Mouse (Mus musculus): ENCODE measurements around the gene P2ry12. TPM values are rescaled to one million over a fixed set of nuclear protein-coding genes. Genes with fewer than 3 reads are reported as not detected.

P2ry12 gene
- 1.8 and 1.9 TPM in 2 replicates for polyA plus RNA-seq (2015; fragmentation: Nextera tagmentation; extraction: Ambion mirVana)

- Histone ChIP-seq H3K9me3 (no peaks in the 10 kb centered on the region), H3K27ac (no peak within 1 kb of the TSS), H3K27me3 (no peaks in the 10 kb centered on the region), H3K9ac (no peak within 1 kb of the TSS), H3K36me3 (no peaks in the 10 kb centered on the region), H3K4me1 (peaks cover 14% of the 10 kb centered on the region), H3K4me3 (no peak within 1 kb of the TSS), H3K4me2 (replicated peaks) (no peak within 1 kb of the TSS)
- no peak for ATAC-seq (ENCODE audit: low FRiP score, low read depth)
- 71% methylated on average over 7 of the region's 7 CpGs for WGBS
Observed at GRCm38 (mm10) chr3:59262704-59263103, at the start of gene P2ry12. Gene P2ry12, minus strand, starts transcription at chr3:59262871.

GRCm38 (mm10) chr3:59305518-59305917 is 42.8 kb upstream of the P2ry12 start:
- WGBS, result 95% methylated on average over 2 of the region's 2 CpGs
- no peak overlapping the region for H3K9ac ChIP-seq
- H3K27me3 ChIP-seq, result no peaks in the 10 kb centered on the region
- no peaks in the 10 kb centered on the region for H3K36me3 ChIP-seq
- no peak overlapping the region for H3K4me2 ChIP-seq (replicated peaks)
- no peaks in the 10 kb centered on the region for H3K4me1 ChIP-seq
- H3K27ac ChIP-seq, result no peak overlapping the region
- H3K4me3 ChIP-seq, result no peak overlapping the region
- no peak for ATAC-seq (ENCODE audit: low FRiP score, low read depth)
- H3K9me3 ChIP-seq, result no peaks in the 10 kb centered on the region

- WGBS, result 93% methylated on average over 5 of the region's 5 CpGs
- Histone ChIP-seq H3K4me3 (no peak overlapping the region), H3K4me2 (replicated peaks) (no peak overlapping the region), H3K4me1 (no peaks in the 10 kb centered on the region), H3K27me3 (no peaks in the 10 kb centered on the region), H3K9me3 (no peaks in the 10 kb centered on the region), H3K9ac (no peak overlapping the region), H3K27ac (no peak overlapping the region), H3K36me3 (no peaks in the 10 kb centered on the region)
- ATAC-seq (ENCODE audit: low FRiP score, low read depth), result no peak
Observed at GRCm38 (mm10) chr3:59304944-59305343, 42.3 kb upstream of the P2ry12 start.

GRCm38 (mm10) chr3:59297653-59298052 is 35.0 kb upstream of the P2ry12 start:
- no peak for ATAC-seq (ENCODE audit: low FRiP score, low read depth)

GRCm38 (mm10) chr3:59296563-59297130 is 34.0 kb upstream of the P2ry12 start:
- Histone ChIP-seq H3K9me3 (no peaks in the 10 kb centered on the region), H3K27me3 (no peaks in the 10 kb centered on the region), H3K4me2 (replicated peaks) (no peak overlapping the region), H3K4me1 (no peaks in the 10 kb centered on the region), H3K27ac (no peak overlapping the region), H3K4me3 (no peak overlapping the region), H3K9ac (no peak overlapping the region), H3K36me3 (no peaks in the 10 kb centered on the region)
- ATAC-seq (ENCODE audit: low FRiP score, low read depth), result no peak
- WGBS, result 86% methylated on average over 5 of the region's 5 CpGs

More at GRCm38 (mm10) chr3:59297653-59298052, 35.0 kb upstream of the P2ry12 start:
- Histone ChIP-seq H3K4me2 (replicated peaks) (no peak overlapping the region), H3K9ac (no peak overlapping the region), H3K27me3 (no peaks in the 10 kb centered on the region), H3K4me1 (no peaks in the 10 kb centered on the region), H3K27ac (no peak overlapping the region), H3K9me3 (no peaks in the 10 kb centered on the region), H3K4me3 (no peak overlapping the region), H3K36me3 (no peaks in the 10 kb centered on the region)
- WGBS, result 83% methylated on average over 16 of the region's 16 CpGs

GRCm38 (mm10) chr3:59295699-59296562 is 33.3 kb upstream of the P2ry12 start:
- Histone ChIP-seq H3K36me3 (no peaks in the 10 kb centered on the region), H3K27me3 (no peaks in the 10 kb centered on the region), H3K9me3 (no peaks in the 10 kb centered on the region), H3K27ac (peak overlapping the region; percentile 7; the same call in 1 of the 2 replicates), H3K4me2 (replicated peaks) (no peak overlapping the region), H3K4me3 (no peak overlapping the region), H3K4me1 (no peaks in the 10 kb centered on the region), H3K9ac (no peak overlapping the region)
- 0 out of 2 replicates have a peak, but pooled peaks have one; percentile 28 for ATAC-seq (ENCODE audit: low FRiP score, low read depth)
- 59% methylated on average over 16 of the region's 16 CpGs for WGBS

- no peaks in the 10 kb centered on the region for H3K4me1 ChIP-seq
- no peak overlapping the region for H3K27ac ChIP-seq
- no peak overlapping the region for H3K4me2 ChIP-seq (replicated peaks)
- no peak for ATAC-seq (ENCODE audit: low FRiP score, low read depth)
- no peaks in the 10 kb centered on the region for H3K27me3 ChIP-seq
- H3K4me3 ChIP-seq, result no peak overlapping the region
- H3K9ac ChIP-seq, result no peak overlapping the region
- H3K36me3 ChIP-seq, result no peaks in the 10 kb centered on the region
- 49% methylated on average over 5 of the region's 5 CpGs for WGBS
- no peaks in the 10 kb centered on the region for H3K9me3 ChIP-seq
Observed at GRCm38 (mm10) chr3:59293437-59294199, 30.9 kb upstream of the P2ry12 start.

GRCm38 (mm10) chr3:59290551-59290950 is 27.9 kb upstream of the P2ry12 start:
- no peak overlapping the region for H3K9ac ChIP-seq
- no peak overlapping the region for H3K4me3 ChIP-seq
- no peak overlapping the region for H3K27ac ChIP-seq
- 54% methylated on average over 2 of the region's 2 CpGs for WGBS
- H3K36me3 ChIP-seq, result no peaks in the 10 kb centered on the region
- no peaks in the 10 kb centered on the region for H3K27me3 ChIP-seq
- H3K9me3 ChIP-seq, result no peaks in the 10 kb centered on the region
- H3K4me2 ChIP-seq (replicated peaks), result no peak overlapping the region
- no peak for ATAC-seq (ENCODE audit: low FRiP score, low read depth)
- no peaks in the 10 kb centered on the region for H3K4me1 ChIP-seq

GRCm38 (mm10) chr3:59278620-59279019 is 15.9 kb upstream of the P2ry12 start:
- no peak for ATAC-seq (ENCODE audit: low FRiP score, low read depth)
- Histone ChIP-seq H3K27ac (no peak overlapping the region), H3K9ac (no peak overlapping the region)

GRCm38 (mm10) chr3:59278254-59278533 is 15.5 kb upstream of the P2ry12 start:
- Histone ChIP-seq H3K27me3 (no peaks in the 10 kb centered on the region), H3K9ac (no peak overlapping the region), H3K9me3 (no peaks in the 10 kb centered on the region), H3K36me3 (0 out of 2 replicates have a peak, but pooled peaks cover 4% of the 10 kb centered on the region), H3K4me2 (replicated peaks) (no peak overlapping the region), H3K4me1 (no peaks in the 10 kb centered on the region), H3K27ac (no peak overlapping the region), H3K4me3 (no peak overlapping the region)
- WGBS, result 84% methylated on average over 3 of the region's 3 CpGs
- no peak for ATAC-seq (ENCODE audit: low FRiP score, low read depth)

More at GRCm38 (mm10) chr3:59278620-59279019, 15.9 kb upstream of the P2ry12 start:
- no peaks in the 10 kb centered on the region for H3K27me3 ChIP-seq
- H3K9me3 ChIP-seq, result no peaks in the 10 kb centered on the region
- no peak overlapping the region for H3K4me2 ChIP-seq (replicated peaks)
- no peaks in the 10 kb centered on the region for H3K4me1 ChIP-seq
- 0 out of 2 replicates have a peak, but pooled peaks cover 4% of the 10 kb centered on the region for H3K36me3 ChIP-seq
- H3K4me3 ChIP-seq, result no peak overlapping the region

GRCm38 (mm10) chr3:59277502-59278253 is 15.0 kb upstream of the P2ry12 start:
- Histone ChIP-seq H3K4me2 (replicated peaks) (no peak overlapping the region), H3K4me1 (no peaks in the 10 kb centered on the region), H3K9ac (no peak overlapping the region), H3K27me3 (no peaks in the 10 kb centered on the region), H3K36me3 (0 out of 2 replicates have a peak, but pooled peaks cover 4% of the 10 kb centered on the region), H3K27ac (no peak overlapping the region), H3K9me3 (no peaks in the 10 kb centered on the region), H3K4me3 (no peak overlapping the region)
- ATAC-seq (ENCODE audit: low FRiP score, low read depth), result no peak
- WGBS, result 16% methylated on average over 3 of the region's 3 CpGs

All from limb, embryonic 13.5 days (tissue).